Mouse (Mus musculus) cerebellum, adult 9-10 months (tissue): ENCODE data around the gene Mapk8.

Experiments
- DNase-seq: peaks from one replicate; pipeline ENCODE4 v3.0.0; 2022

The Mapk8 gene

GRCm38 (mm10) chr14:33380830-33381457 is 66.0 kb downstream of the Mapk8 start:
- peak; percentile 75 for DNase-seq

- no peak for DNase-seq
These were observed 68.2 kb downstream of the Mapk8 start for GRCm38 (mm10) chr14:33378723-33379122.

GRCm38 (mm10) chr14:33377211-33377610 is 69.7 kb downstream of the Mapk8 start:
- no peak for DNase-seq

- DNase-seq, result no peak
These were observed 72.9 kb downstream of the Mapk8 start for GRCm38 (mm10) chr14:33374089-33374488.

- no peak for DNase-seq
These were observed 73.7 kb downstream of the Mapk8 start for GRCm38 (mm10) chr14:33373271-33373670.

GRCm38 (mm10) chr14:33371248-33371647 is 75.7 kb downstream of the Mapk8 start:
- DNase-seq, result peak; percentile 73

GRCm38 (mm10) chr14:33370056-33370455 is 76.9 kb downstream of the Mapk8 start:
- no peak for DNase-seq

GRCm38 (mm10) chr14:33369375-33369774 is 77.6 kb downstream of the Mapk8 start:
- peak; percentile 48 for DNase-seq

GRCm38 (mm10) chr14:33366891-33367777 is 79.8 kb downstream of the Mapk8 start:
- DNase-seq, result no peak

GRCm38 (mm10) chr14:33364061-33364460 is 82.9 kb downstream of the Mapk8 start:
- DNase-seq, result no peak

- DNase-seq, result no peak
These were observed 83.3 kb downstream of the Mapk8 start for GRCm38 (mm10) chr14:33363611-33364010.

GRCm38 (mm10) chr14:33362807-33363206 is 84.2 kb downstream of the Mapk8 start:
- no peak for DNase-seq

- DNase-seq, result no peak
These were observed 84.8 kb downstream of the Mapk8 start for GRCm38 (mm10) chr14:33362122-33362521.

- no peak for DNase-seq
These were observed 85.4 kb downstream of the Mapk8 start for GRCm38 (mm10) chr14:33361546-33361945.

- DNase-seq, result no peak
These were observed 88.1 kb downstream of the Mapk8 start for GRCm38 (mm10) chr14:33358891-33359290.

- DNase-seq, result no peak
These were observed 89.2 kb downstream of the Mapk8 start for GRCm38 (mm10) chr14:33357600-33358368.

GRCm38 (mm10) chr14:33355276-33355675 is 91.7 kb downstream of the Mapk8 start:
- no peak for DNase-seq

GRCm38 (mm10) chr14:33352890-33353289 is 94.1 kb downstream of the Mapk8 start:
- DNase-seq, result no peak

- DNase-seq, result no peak
These were observed 94.8 kb downstream of the Mapk8 start for GRCm38 (mm10) chr14:33351984-33352722.

GRCm38 (mm10) chr14:33351019-33351418 is 95.9 kb downstream of the Mapk8 start:
- no peak for DNase-seq

- no peak for DNase-seq
These were observed 98.8 kb downstream of the Mapk8 start for GRCm38 (mm10) chr14:33348146-33348545.

- no peak for DNase-seq
These were observed 99.2 kb downstream of the Mapk8 start for GRCm38 (mm10) chr14:33347738-33348137.

- no peak for DNase-seq
These were observed 100.4 kb downstream of the Mapk8 start for GRCm38 (mm10) chr14:33346546-33346945.
